Mouse (Mus musculus) limb, embryonic 13.5 days (tissue): ENCODE results near the gene P4ha1. TPM values are rescaled to one million over a fixed set of nuclear protein-coding genes. Genes with fewer than 3 reads are reported as not detected.
A peak's percentile ranks its signal among the peaks of the same experiment; 100 is the strongest.

Experiments
- ATAC-seq: fragments of 200-750 bp; cut with Nextera tagmentation; 2 replicates; pipeline ENCODE4 v1.8.0; 2017; ENCODE audit warnings: low read depth, moderate number of reproducible peaks, moderate TSS enrichment; ENCODE audit not compliant: low FRiP score
- H3K27ac ChIP-seq: fragments of 300-500 bp; sonication (generic); 2 replicates; pipeline ENCODE4 v1.5.1; 2015; ENCODE audit warnings: inconsistent platforms, mild to moderate bottlenecking, moderate library complexity
- H3K27me3 ChIP-seq: fragments of 300-500 bp; sonication (generic); 2 replicates; pipeline ENCODE4 v1.6.1; 2015; ENCODE audit warnings: mild to moderate bottlenecking, inconsistent platforms
- H3K36me3 ChIP-seq: fragments of 300-500 bp; sonication (generic); 2 replicates; pipeline ENCODE4 v1.6.1; 2015; ENCODE audit warnings: inconsistent platforms, mild to moderate bottlenecking, moderate library complexity
- H3K4me1 ChIP-seq: fragments of 300-500 bp; sonication (generic); 2 replicates; pipeline ENCODE4 v1.6.1; 2015; ENCODE audit warnings: inconsistent platforms
- H3K4me2 ChIP-seq: fragments of 300-500 bp; sonication (generic); replicated peaks from 2 replicates; pipeline ENCODE4 v1.6.1; 2015; ENCODE audit warnings: inconsistent platforms, mild to moderate bottlenecking, moderate library complexity
- H3K4me3 ChIP-seq: fragments of 300-500 bp; sonication (generic); 2 replicates; pipeline ENCODE4 v1.5.1; 2015; ENCODE audit warnings: moderate library complexity, mild to moderate bottlenecking, inconsistent platforms
- H3K9ac ChIP-seq: fragments of 300-500 bp; sonication (generic); 2 replicates; pipeline ENCODE4 v1.6.1; 2015; ENCODE audit warnings: mild to moderate bottlenecking, inconsistent platforms
- H3K9me3 ChIP-seq: fragments of 300-500 bp; sonication (generic); 2 replicates; pipeline ENCODE4 v1.6.1; 2016; ENCODE audit warnings: inconsistent platforms
- WGBS: fragments of 180-500 bp; shearing (Covaris S2); methylation state at CpG from one replicate; pipeline ENCODE4 v1.1.7; 2015; 5-methylcytosine and 5-hydroxymethylcytosine counted together
- polyA plus RNA-seq: library from polyadenylated mRNA; unstranded; fragments of >200 nt; fragmentation: Nextera tagmentation; extraction: Ambion mirVana; gene quantifications from 2 replicates; pipeline ENCODE4 v1.2.1, GENCODE M21; 2015

The P4ha1 gene
- polyA plus RNA-seq: 99.0 and 116 TPM in 2 replicates

- H3K4me3 ChIP-seq: peak within 1 kb of the TSS; percentile 86
These were observed at the start of gene P4ha1 for GRCm38 (mm10) chr10:59323100-59323487. Gene P4ha1, plus strand, starts transcription at chr10:59323296.

GRCm38 (mm10) chr10:59275745-59276144, 47.4 kb upstream of the P4ha1 start:
- Histone ChIP-seq H3K27ac (no peak overlapping the region), H3K27me3 (no peaks in the 10 kb centered on the region), H3K4me1 (no peaks in the 10 kb centered on the region), H3K9me3 (no peaks in the 10 kb centered on the region), H3K4me2 (no peak overlapping the region), H3K9ac (no peak overlapping the region), H3K4me3 (no peak overlapping the region), H3K36me3 (no peaks in the 10 kb centered on the region)
- 79% methylated on average over 5 of the region's 5 CpGs for WGBS
- ATAC-seq: no peak

More at GRCm38 (mm10) chr10:59323100-59323487, at the start of gene P4ha1:
- ATAC-seq: peak; percentile 98
- Histone ChIP-seq H3K4me2 (peak within 1 kb of the TSS; percentile 81), H3K27me3 (no peaks in the 10 kb centered on the region), H3K4me1 (peaks cover 26% of the 10 kb centered on the region), H3K9ac (peak within 1 kb of the TSS; percentile 98), H3K36me3 (no peaks in the 10 kb centered on the region), H3K9me3 (peaks cover 2% of the 10 kb centered on the region; the same call in 1 of the 2 replicates), H3K27ac (peak within 1 kb of the TSS; percentile 99)
- 1% methylated on average over 31 of the region's 39 CpGs for WGBS

- H3K36me3 ChIP-seq: no peaks in the 10 kb centered on the region
- no peak overlapping the region for H3K27ac ChIP-seq
- no peak overlapping the region for H3K4me3 ChIP-seq
- WGBS: 48% methylated on average over 10 of the region's 10 CpGs
- no peak overlapping the region for H3K9ac ChIP-seq
- H3K27me3 ChIP-seq: no peaks in the 10 kb centered on the region
- H3K4me2 ChIP-seq: no peak overlapping the region
- no peak for ATAC-seq
- H3K4me1 ChIP-seq: no peaks in the 10 kb centered on the region
- no peaks in the 10 kb centered on the region for H3K9me3 ChIP-seq
These were observed 46.0 kb upstream of the P4ha1 start for GRCm38 (mm10) chr10:59277116-59277515.

GRCm38 (mm10) chr10:59277729-59278475, 45.2 kb upstream of the P4ha1 start:
- no peak overlapping the region for H3K4me2 ChIP-seq
- no peaks in the 10 kb centered on the region for H3K27me3 ChIP-seq
- H3K27ac ChIP-seq: no peak overlapping the region
- no peak for ATAC-seq
- H3K4me1 ChIP-seq: no peaks in the 10 kb centered on the region
- H3K9me3 ChIP-seq: no peaks in the 10 kb centered on the region
- WGBS: 45% methylated on average over 5 of the region's 5 CpGs
- no peaks in the 10 kb centered on the region for H3K36me3 ChIP-seq
- no peak overlapping the region for H3K4me3 ChIP-seq
- no peak overlapping the region for H3K9ac ChIP-seq

- Histone ChIP-seq H3K9me3 (peaks cover 3% of the 10 kb centered on the region; the same call in 1 of the 2 replicates), H3K9ac (no peak overlapping the region), H3K27me3 (no peaks in the 10 kb centered on the region), H3K4me1 (0 out of 2 replicates have a peak, but pooled peaks cover 2% of the 10 kb centered on the region), H3K4me3 (no peak overlapping the region), H3K27ac (no peak overlapping the region), H3K4me2 (no peak overlapping the region), H3K36me3 (no peaks in the 10 kb centered on the region)
- no peak for ATAC-seq
- WGBS: 64% methylated on average over 3 of the region's 3 CpGs
These were observed 39.9 kb upstream of the P4ha1 start for GRCm38 (mm10) chr10:59283164-59283563.

GRCm38 (mm10) chr10:59283749-59284148, 39.3 kb upstream of the P4ha1 start:
- H3K4me1 ChIP-seq: 0 out of 2 replicates have a peak, but pooled peaks cover 2% of the 10 kb centered on the region
- no peak overlapping the region for H3K9ac ChIP-seq
- WGBS: 53% methylated on average over 1 of the region's 1 CpGs
- ATAC-seq: no peak
- no peaks in the 10 kb centered on the region for H3K36me3 ChIP-seq
- H3K4me3 ChIP-seq: no peak overlapping the region
- peaks cover 3% of the 10 kb centered on the region; the same call in 1 of the 2 replicates for H3K9me3 ChIP-seq
- no peak overlapping the region for H3K4me2 ChIP-seq
- no peak overlapping the region for H3K27ac ChIP-seq
- H3K27me3 ChIP-seq: no peaks in the 10 kb centered on the region

GRCm38 (mm10) chr10:59285530-59285929, 37.6 kb upstream of the P4ha1 start:
- ATAC-seq: no peak
- Histone ChIP-seq H3K27ac (no peak overlapping the region), H3K4me1 (0 out of 2 replicates have a peak, but pooled peaks cover 2% of the 10 kb centered on the region), H3K27me3 (no peaks in the 10 kb centered on the region), H3K9ac (no peak overlapping the region), H3K4me2 (no peak overlapping the region), H3K9me3 (peaks cover 3% of the 10 kb centered on the region; the same call in 1 of the 2 replicates), H3K36me3 (no peaks in the 10 kb centered on the region), H3K4me3 (no peak overlapping the region)
- 72% methylated on average over 5 of the region's 5 CpGs for WGBS

- peaks cover 3% of the 10 kb centered on the region; the same call in 1 of the 2 replicates for H3K9me3 ChIP-seq
- WGBS: 42% methylated on average over 2 of the region's 2 CpGs
- H3K4me1 ChIP-seq: 0 out of 2 replicates have a peak, but pooled peaks cover 2% of the 10 kb centered on the region
- no peak overlapping the region for H3K4me2 ChIP-seq
- no peak overlapping the region for H3K27ac ChIP-seq
- H3K36me3 ChIP-seq: no peaks in the 10 kb centered on the region
- ATAC-seq: no peak
- H3K4me3 ChIP-seq: no peak overlapping the region
- no peaks in the 10 kb centered on the region for H3K27me3 ChIP-seq
- no peak overlapping the region for H3K9ac ChIP-seq
These were observed 35.8 kb upstream of the P4ha1 start for GRCm38 (mm10) chr10:59287251-59287650.

GRCm38 (mm10) chr10:59287662-59288061, 35.4 kb upstream of the P4ha1 start:
- no peaks in the 10 kb centered on the region for H3K36me3 ChIP-seq
- H3K4me1 ChIP-seq: 0 out of 2 replicates have a peak, but pooled peaks cover 2% of the 10 kb centered on the region
- H3K27me3 ChIP-seq: no peaks in the 10 kb centered on the region
- H3K4me3 ChIP-seq: no peak overlapping the region
- no peak overlapping the region for H3K27ac ChIP-seq
- peaks cover 3% of the 10 kb centered on the region; the same call in 1 of the 2 replicates for H3K9me3 ChIP-seq
- 18% methylated on average over 3 of the region's 3 CpGs for WGBS
- no peak overlapping the region for H3K4me2 ChIP-seq
- H3K9ac ChIP-seq: no peak overlapping the region
- ATAC-seq: no peak

GRCm38 (mm10) chr10:59289062-59289461, 34.0 kb upstream of the P4ha1 start:
- Histone ChIP-seq H3K9ac (no peak overlapping the region), H3K9me3 (peaks cover 3% of the 10 kb centered on the region; the same call in 1 of the 2 replicates), H3K27ac (no peak overlapping the region), H3K4me1 (no peaks in the 10 kb centered on the region), H3K4me2 (no peak overlapping the region), H3K36me3 (no peaks in the 10 kb centered on the region), H3K27me3 (peaks cover under 1% of the 10 kb centered on the region; the same call in 1 of the 2 replicates), H3K4me3 (no peak overlapping the region)
- no peak for ATAC-seq
- WGBS: 51% methylated on average over 8 of the region's 8 CpGs

- peaks cover 3% of the 10 kb centered on the region; the same call in 1 of the 2 replicates for H3K27me3 ChIP-seq
- no peak for ATAC-seq
These were observed 31.6 kb upstream of the P4ha1 start for GRCm38 (mm10) chr10:59291536-59291935.

GRCm38 (mm10) chr10:59292079-59292478, 31.0 kb upstream of the P4ha1 start:
- Histone ChIP-seq H3K4me1 (no peaks in the 10 kb centered on the region), H3K4me2 (no peak overlapping the region), H3K4me3 (no peak overlapping the region), H3K9ac (no peak overlapping the region), H3K27ac (no peak overlapping the region), H3K27me3 (peaks cover 3% of the 10 kb centered on the region; the same call in 1 of the 2 replicates), H3K9me3 (no peaks in the 10 kb centered on the region), H3K36me3 (no peaks in the 10 kb centered on the region)
- no peak for ATAC-seq
- 85% methylated on average over 7 of the region's 7 CpGs for WGBS

More at GRCm38 (mm10) chr10:59291536-59291935, 31.6 kb upstream of the P4ha1 start:
- 52% methylated on average over 3 of the region's 3 CpGs for WGBS
- Histone ChIP-seq H3K9me3 (peaks cover 3% of the 10 kb centered on the region; the same call in 1 of the 2 replicates), H3K4me2 (no peak overlapping the region), H3K36me3 (no peaks in the 10 kb centered on the region), H3K27ac (no peak overlapping the region), H3K4me1 (no peaks in the 10 kb centered on the region), H3K4me3 (no peak overlapping the region), H3K9ac (no peak overlapping the region)
